Mouse (Mus musculus) embryonic facial prominence, embryonic 14.5 days (tissue): ENCODE results near the gene Tbc1d5. TPM values are rescaled to one million over a fixed set of nuclear protein-coding genes. Genes with fewer than 3 reads are reported as not detected.

Experiments
- ATAC-seq: fragments of 200-750 bp; cut with Nextera tagmentation; 2 replicates; pipeline ENCODE4 v1.8.0; 2017; ENCODE audit warnings: low read depth, moderate number of reproducible peaks, moderate TSS enrichment
- DNase-seq: peaks from one replicate; pipeline ENCODE4 v3.0.0-alpha.2; 2015; ENCODE audit warnings: low spot score
- H3K27ac ChIP-seq: fragments of 300-500 bp; sonication (generic); replicated peaks from 2 replicates; pipeline ENCODE4 v1.5.1; 2014; ENCODE audit warnings: low read depth, mild to moderate bottlenecking, low read length, moderate library complexity
- H3K27me3 ChIP-seq: fragments of 300-500 bp; sonication (generic); replicated peaks from 2 replicates; pipeline ENCODE4 v1.6.1; 2014; ENCODE audit warnings: low read length; ENCODE audit not compliant: control insufficient read depth, insufficient read depth
- H3K36me3 ChIP-seq: fragments of 300-500 bp; sonication (generic); 2 replicates; pipeline ENCODE4 v1.6.1; 2014; ENCODE audit warnings: low read length, mixed read lengths; ENCODE audit not compliant: control insufficient read depth, insufficient read depth
- H3K4me1 ChIP-seq: fragments of 300-500 bp; sonication (generic); 2 replicates; pipeline ENCODE4 v1.6.1; 2014; ENCODE audit warnings: antibody characterized with exemption, low read length; ENCODE audit not compliant: control insufficient read depth, insufficient read depth
- H3K4me2 ChIP-seq: fragments of 300-500 bp; sonication (generic); 2 replicates; pipeline ENCODE4 v1.6.1; 2014; ENCODE audit warnings: low read depth, mild to moderate bottlenecking, low read length, moderate library complexity, mixed read lengths
- H3K4me3 ChIP-seq: fragments of 300-500 bp; sonication (generic); 2 replicates; pipeline ENCODE4 v1.5.1; 2014; ENCODE audit warnings: low read depth, mild to moderate bottlenecking, low read length
- H3K9ac ChIP-seq: fragments of 300-500 bp; sonication (generic); 2 replicates; pipeline ENCODE4 v1.6.1; 2014; ENCODE audit warnings: low read depth, mild to moderate bottlenecking, low read length, moderate library complexity, mixed read lengths
- H3K9me3 ChIP-seq: fragments of 300-500 bp; sonication (generic); 2 replicates; pipeline ENCODE4 v1.6.1; 2016; ENCODE audit warnings: low read length; ENCODE audit not compliant: control insufficient read depth
- WGBS: fragments of 180-500 bp; shearing (Covaris S2); extraction: QIAGEN DNeasy Blood & Tissue Kit; methylation state at CpG from one replicate; pipeline ENCODE4 v1.1.7; 2014; 5-methylcytosine and 5-hydroxymethylcytosine counted together
- polyA plus RNA-seq: library from polyadenylated mRNA; unstranded; fragments of >200 nt; fragmentation: Nextera tagmentation; extraction: Ambion mirVana; gene quantifications from 2 replicates; pipeline ENCODE4 v1.2.1, GENCODE M21; 2014

Tbc1d5 gene
- polyA plus RNA-seq, 1 experiment from 2014 or later: 11.6 TPM

DNA sequence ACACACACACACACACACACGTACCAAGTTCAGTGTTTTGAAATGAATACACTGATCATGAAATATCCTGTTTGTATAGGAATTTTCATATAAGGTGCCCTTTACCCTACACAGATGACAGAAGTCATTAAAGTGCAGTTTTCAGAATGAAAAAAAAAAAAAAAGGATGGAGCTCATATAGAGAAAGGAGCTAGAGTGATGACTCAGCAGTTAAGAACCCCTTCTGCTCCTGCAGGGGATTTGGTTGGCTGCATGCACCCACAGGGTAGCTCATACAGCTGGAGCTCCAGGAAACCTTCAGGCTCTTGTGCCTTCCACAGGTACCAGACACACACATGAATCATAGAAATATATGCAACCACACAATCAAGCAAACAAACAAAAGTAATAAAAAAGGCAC is 213.0 kb downstream of the Tbc1d5 start:
- H3K27me3 ChIP-seq: no peaks in the 10 kb centered on the region
- no peak overlapping the region for H3K4me3 ChIP-seq
- H3K9me3 ChIP-seq: no peaks in the 10 kb centered on the region
- no peak overlapping the region for H3K27ac ChIP-seq
- H3K4me2 ChIP-seq: no peak overlapping the region
- ATAC-seq: no peak
- 78% methylated on average over 1 of the region's 1 CpGs for WGBS
- H3K4me1 ChIP-seq: no peaks in the 10 kb centered on the region
- H3K9ac ChIP-seq: no peak overlapping the region
- H3K36me3 ChIP-seq: peaks cover 11% of the 10 kb centered on the region; the same call in 1 of the 2 replicates
- DNase-seq: no peak

DNA sequence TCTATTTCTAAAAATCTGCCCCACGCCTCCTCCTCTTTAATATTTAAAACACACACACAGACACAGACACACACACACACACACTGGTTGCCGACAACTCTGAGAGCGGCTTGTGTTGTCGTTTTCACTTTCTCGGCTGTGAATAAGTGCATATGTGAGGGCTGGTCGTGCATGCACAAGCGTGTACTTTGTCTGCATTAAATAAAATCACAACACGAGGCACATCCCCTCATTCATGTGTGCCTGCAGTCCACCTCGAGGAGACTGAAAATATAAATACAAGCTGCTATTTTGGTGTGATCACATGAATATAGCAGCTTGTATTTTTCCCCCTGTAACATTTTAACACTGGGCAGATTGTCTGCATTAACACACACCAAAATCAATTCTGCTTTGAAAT is 224.8 kb downstream of the Tbc1d5 start:
- no peaks in the 10 kb centered on the region for H3K27me3 ChIP-seq
- ATAC-seq (no peak), DNase-seq (no peak)
- no peak overlapping the region for H3K9ac ChIP-seq
- peaks cover 6% of the 10 kb centered on the region; the same call in 1 of the 2 replicates for H3K36me3 ChIP-seq
- H3K4me2 ChIP-seq: no peak overlapping the region
- H3K27ac ChIP-seq: no peak overlapping the region
- no peaks in the 10 kb centered on the region for H3K4me1 ChIP-seq
- H3K9me3 ChIP-seq: no peaks in the 10 kb centered on the region
- WGBS: 78% methylated on average over 9 of the region's 9 CpGs
- H3K4me3 ChIP-seq: no peak overlapping the region

DNA sequence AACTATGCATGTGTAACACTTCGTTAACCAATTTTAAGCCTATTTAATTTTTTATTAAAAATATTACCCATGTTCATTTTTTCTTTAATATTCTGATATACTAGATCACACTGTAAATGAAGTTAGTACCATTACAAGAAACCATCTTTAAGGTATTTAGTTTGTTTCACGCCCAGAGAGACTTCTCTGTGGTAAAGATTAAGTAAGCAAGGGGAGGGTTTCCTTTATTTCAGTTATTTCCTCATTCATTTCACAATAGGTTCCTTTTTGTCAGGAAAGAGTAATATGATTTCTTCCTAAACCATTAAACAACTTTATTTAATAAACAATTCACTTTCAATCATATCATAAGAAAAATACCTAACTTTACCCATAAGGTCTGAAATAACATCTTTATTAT is 256.8 kb downstream of the Tbc1d5 start:
- H3K4me1 ChIP-seq: no peaks in the 10 kb centered on the region
- no peaks in the 10 kb centered on the region for H3K9me3 ChIP-seq
- no peak overlapping the region for H3K4me3 ChIP-seq
- no peak overlapping the region for H3K9ac ChIP-seq
- WGBS: 93% methylated on average over 2 of the region's 2 CpGs
- DNase-seq (no peak), ATAC-seq (no peak)
- no peaks in the 10 kb centered on the region for H3K36me3 ChIP-seq
- no peak overlapping the region for H3K27ac ChIP-seq
- no peaks in the 10 kb centered on the region for H3K27me3 ChIP-seq
- H3K4me2 ChIP-seq: no peak overlapping the region

DNA sequence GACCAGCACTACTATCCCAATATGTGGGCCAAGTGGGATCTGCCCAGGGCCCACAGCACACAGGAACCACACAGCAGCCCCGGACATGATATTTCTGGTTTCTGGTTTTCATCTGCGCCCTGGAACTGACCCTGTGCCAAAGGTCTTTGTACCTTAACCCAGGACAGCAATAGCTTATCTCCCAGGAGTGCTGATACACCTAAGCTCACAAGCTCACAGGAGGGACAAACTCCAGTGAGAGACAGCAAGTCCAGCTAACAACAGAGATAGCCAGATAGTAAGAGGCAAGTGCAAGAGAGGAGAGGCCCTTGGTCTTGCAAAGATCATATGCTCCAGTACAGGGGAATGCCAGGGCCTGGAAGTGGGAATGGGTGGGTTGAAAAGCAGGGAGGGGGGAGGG is 263.9 kb downstream of the Tbc1d5 start:
- Histone ChIP-seq H3K27me3 (no peaks in the 10 kb centered on the region), H3K9ac (no peak overlapping the region), H3K4me1 (no peaks in the 10 kb centered on the region), H3K27ac (no peak overlapping the region), H3K4me3 (no peak overlapping the region), H3K4me2 (no peak overlapping the region), H3K9me3 (no peaks in the 10 kb centered on the region; the same call in 1 of the 2 replicates), H3K36me3 (0 out of 2 replicates have a peak, but pooled peaks cover 3% of the 10 kb centered on the region)
- DNase-seq: no peak
- ATAC-seq: no peak
- 90% methylated on average over 2 of the region's 2 CpGs for WGBS

DNA sequence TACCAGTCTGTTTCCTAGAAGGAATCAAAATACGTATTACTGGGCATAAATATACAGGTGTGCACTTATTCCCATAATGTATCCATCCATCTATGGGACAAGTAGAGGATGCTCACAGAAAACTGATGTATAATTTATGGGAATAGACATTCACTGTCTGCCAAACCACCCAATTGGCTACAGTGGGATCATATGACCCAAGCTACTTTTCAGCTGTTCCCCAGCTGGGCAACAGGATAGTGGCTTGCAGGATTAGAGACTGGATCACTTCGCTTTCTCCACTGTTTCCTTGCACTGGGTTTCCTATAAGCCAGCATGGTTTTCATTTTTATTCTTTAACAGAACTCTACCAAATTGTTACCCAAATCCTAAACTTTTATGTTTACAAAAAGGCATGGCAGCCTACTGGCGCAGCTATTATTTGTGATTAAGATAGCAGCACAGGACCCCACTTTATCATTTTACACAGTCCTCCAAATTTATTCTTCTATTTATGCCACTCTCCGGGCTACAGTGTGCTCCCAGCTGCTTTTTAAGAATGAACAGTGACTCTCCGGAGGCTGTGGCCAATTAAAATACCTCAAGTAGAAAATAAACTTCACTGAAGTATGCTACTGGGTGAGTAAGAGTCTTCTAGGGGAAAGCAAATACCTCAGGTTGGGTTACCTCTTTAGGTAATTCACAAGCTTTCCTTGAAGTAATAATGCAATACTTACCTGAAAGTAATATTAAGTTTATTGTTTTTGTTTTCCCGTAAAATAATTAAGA is 270.4 kb downstream of the Tbc1d5 start:
- no peaks in the 10 kb centered on the region for H3K9me3 ChIP-seq
- ATAC-seq (peak; percentile 74; the same call in 1 of the 2 replicates), DNase-seq (peak; percentile 54)
- 57% methylated on average over 6 of the region's 6 CpGs for WGBS
- no peak overlapping the region for H3K4me2 ChIP-seq
- H3K4me3 ChIP-seq: no peak overlapping the region
- H3K4me1 ChIP-seq: no peaks in the 10 kb centered on the region
- no peaks in the 10 kb centered on the region for H3K36me3 ChIP-seq
- H3K9ac ChIP-seq: no peak overlapping the region
- H3K27ac ChIP-seq: peak overlapping the region; percentile 15; the same call in 1 of the 2 replicates
- no peaks in the 10 kb centered on the region for H3K27me3 ChIP-seq

DNA sequence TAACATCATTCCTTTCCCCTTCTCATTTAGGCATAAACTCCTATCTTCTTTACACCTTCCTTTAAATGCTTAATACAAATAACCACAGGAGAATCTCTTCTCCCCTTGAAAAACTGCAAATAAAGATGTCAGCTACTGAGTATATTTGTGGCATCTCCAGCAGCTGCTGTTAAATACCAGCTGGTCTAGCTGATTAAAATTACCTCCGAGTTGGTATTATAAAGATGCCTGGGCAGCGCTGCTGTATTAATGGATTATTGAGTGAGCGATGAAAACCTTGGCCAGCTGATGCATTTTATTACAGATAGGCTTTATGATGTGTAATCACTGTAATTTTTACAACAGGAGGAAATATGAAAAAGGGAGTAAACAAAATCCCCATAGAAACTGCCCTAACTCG is 271.0 kb downstream of the Tbc1d5 start:
- Histone ChIP-seq H3K4me1 (no peaks in the 10 kb centered on the region), H3K9me3 (no peaks in the 10 kb centered on the region), H3K36me3 (no peaks in the 10 kb centered on the region), H3K9ac (no peak overlapping the region), H3K4me3 (no peak overlapping the region), H3K4me2 (no peak overlapping the region), H3K27me3 (no peaks in the 10 kb centered on the region), H3K27ac (no peak overlapping the region)
- ATAC-seq: no peak
- DNase-seq: no peak
- 81% methylated on average over 4 of the region's 4 CpGs for WGBS

DNA sequence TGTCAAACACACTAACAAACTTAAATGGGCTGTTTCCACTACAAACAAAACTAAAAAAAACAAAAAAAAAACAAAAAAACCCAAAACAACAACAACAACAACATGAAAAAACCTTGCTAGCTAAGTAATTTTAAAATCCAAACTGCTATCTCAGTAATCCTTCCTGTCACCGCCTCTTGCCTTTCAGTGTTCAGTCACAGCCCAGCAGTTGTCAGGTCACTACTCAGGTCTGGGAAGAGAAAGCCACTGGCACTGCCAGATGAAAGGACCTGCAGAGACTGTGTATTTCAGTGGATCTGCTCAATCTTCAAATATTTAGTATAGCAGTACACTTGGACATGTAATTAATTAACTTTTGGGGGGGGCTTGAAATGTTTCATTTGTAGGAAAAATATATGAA is 272.5 kb downstream of the Tbc1d5 start:
- WGBS: 64% methylated on average over 1 of the region's 1 CpGs

DNA sequence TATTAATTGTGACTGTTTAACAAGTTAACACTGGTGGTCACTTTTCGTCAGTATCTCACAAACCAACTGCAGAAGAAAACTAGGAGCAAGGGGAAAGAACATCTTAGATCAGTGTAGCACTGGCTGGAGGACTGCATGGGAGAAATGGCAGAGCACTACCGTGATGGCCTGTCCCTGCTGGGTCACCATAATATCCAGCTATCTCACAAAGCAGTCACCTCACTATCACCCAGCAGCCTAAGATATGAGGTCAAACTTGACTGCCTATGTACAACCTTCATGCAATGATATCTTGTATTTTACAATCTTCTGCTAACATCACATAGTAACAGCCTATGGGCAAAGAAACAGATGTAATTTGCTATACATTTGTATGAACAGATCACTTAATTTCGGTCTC is 274.7 kb downstream of the Tbc1d5 start:
- ATAC-seq: no peak

More for the DNA sequence above, 272.5 kb downstream of the Tbc1d5 start:
- Histone ChIP-seq H3K27me3 (no peaks in the 10 kb centered on the region), H3K9me3 (no peaks in the 10 kb centered on the region), H3K4me3 (no peak overlapping the region), H3K4me1 (no peaks in the 10 kb centered on the region), H3K27ac (no peak overlapping the region), H3K4me2 (no peak overlapping the region), H3K36me3 (no peaks in the 10 kb centered on the region), H3K9ac (no peak overlapping the region)
- DNase-seq: no peak
- ATAC-seq: no peak

DNA sequence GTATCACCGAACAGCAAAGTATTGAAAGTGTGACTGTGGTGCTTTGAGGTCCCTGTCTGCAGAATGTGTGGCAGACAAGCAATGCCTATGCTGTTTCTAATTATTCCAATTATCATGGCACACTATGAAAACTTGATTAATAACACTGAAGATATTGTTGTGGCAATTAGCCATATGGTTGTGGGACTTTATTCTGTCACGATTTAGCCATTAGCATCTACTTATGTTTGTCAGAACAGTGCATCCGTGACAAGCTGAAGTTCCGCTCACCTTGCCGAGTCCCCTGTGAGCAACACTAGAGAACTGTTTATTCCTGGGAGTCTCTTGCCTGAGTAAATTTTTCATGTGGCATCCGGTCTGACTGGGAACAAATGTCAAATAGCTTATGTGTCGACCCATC is 281.3 kb downstream of the Tbc1d5 start:
- Histone ChIP-seq H3K9me3 (no peaks in the 10 kb centered on the region), H3K4me2 (no peak overlapping the region), H3K4me1 (no peaks in the 10 kb centered on the region), H3K36me3 (no peaks in the 10 kb centered on the region), H3K9ac (no peak overlapping the region), H3K4me3 (no peak overlapping the region), H3K27me3 (no peaks in the 10 kb centered on the region), H3K27ac (no peak overlapping the region)
- no peak for DNase-seq
- ATAC-seq: no peak
- WGBS: 75% methylated on average over 7 of the region's 7 CpGs

More for the DNA sequence above, 274.7 kb downstream of the Tbc1d5 start:
- H3K27ac ChIP-seq: no peak overlapping the region
- H3K9me3 ChIP-seq: no peaks in the 10 kb centered on the region
- no peaks in the 10 kb centered on the region for H3K4me1 ChIP-seq
- 80% methylated on average over 3 of the region's 3 CpGs for WGBS
- no peak for DNase-seq
- no peaks in the 10 kb centered on the region for H3K27me3 ChIP-seq
- no peak overlapping the region for H3K9ac ChIP-seq
- no peaks in the 10 kb centered on the region for H3K36me3 ChIP-seq
- no peak overlapping the region for H3K4me2 ChIP-seq
- no peak overlapping the region for H3K4me3 ChIP-seq
